Mouse (Mus musculus): ENCODE data around the gene Poc5. TPM values are rescaled to one million over a fixed set of nuclear protein-coding genes. Genes with fewer than 3 reads are reported as not detected.

The Poc5 gene
- total RNA-seq (2021), result 10 to 100 TPM; 31.5 to 36.7 TPM
- long read RNA-seq, full-length matches to known transcripts, result 20 of 31 reads
- long read RNA-seq, partial matches to known transcripts, result 2 of 31 reads
- long read RNA-seq, other reads (novel, unspliced or antisense), result 9 of 31 reads

- DNase-seq (ENCODE audit: low spot score in 2 of 2), result peak; percentile 100
Measured at GRCm38 (mm10) chr13:96388042-96388888, at the start of gene Poc5. Gene Poc5, plus strand, starts transcription at chr13:96388294.

- no peak for DNase-seq (ENCODE audit: low spot score in 2 of 2)
Measured at GRCm38 (mm10) chr13:96341461-96341860, 46.6 kb upstream of the Poc5 start.

- DNase-seq (ENCODE audit: low spot score in 2 of 2), result no peak
Measured at GRCm38 (mm10) chr13:96344778-96345177, 43.3 kb upstream of the Poc5 start.

- DNase-seq (ENCODE audit: low spot score in 2 of 2), result no peak
Measured at GRCm38 (mm10) chr13:96346581-96346980, 41.5 kb upstream of the Poc5 start.

GRCm38 (mm10) chr13:96350207-96350606 lies 37.9 kb upstream of the Poc5 start:
- no peak for DNase-seq (ENCODE audit: low spot score in 2 of 2)

GRCm38 (mm10) chr13:96351264-96351663 lies 36.8 kb upstream of the Poc5 start:
- no peak for DNase-seq (ENCODE audit: low spot score in 2 of 2)

- peak in 1 of 2 experiments; percentile 34 for DNase-seq (ENCODE audit: low spot score in 2 of 2)
Measured at GRCm38 (mm10) chr13:96375519-96375918, 12.6 kb upstream of the Poc5 start.

- no peak for DNase-seq (ENCODE audit: low spot score in 2 of 2)
Measured at GRCm38 (mm10) chr13:96376871-96377270, 11.2 kb upstream of the Poc5 start.

GRCm38 (mm10) chr13:96377883-96378282 lies 10.2 kb upstream of the Poc5 start:
- DNase-seq (ENCODE audit: low spot score in 2 of 2), result no peak

GRCm38 (mm10) chr13:96389301-96389700 lies 1.2 kb downstream of the Poc5 start:
- DNase-seq (ENCODE audit: low spot score in 2 of 2), result no peak

GRCm38 (mm10) chr13:96401251-96401650 lies 13.2 kb downstream of the Poc5 start:
- no peak for DNase-seq (ENCODE audit: low spot score in 2 of 2)

GRCm38 (mm10) chr13:96405518-96405917 lies 17.4 kb downstream of the Poc5 start:
- DNase-seq (ENCODE audit: low spot score in 2 of 2), result no peak

- peak; percentile 48 to 59 for DNase-seq (ENCODE audit: low spot score in 2 of 2)
Measured at GRCm38 (mm10) chr13:96407040-96407439, 18.9 kb downstream of the Poc5 start.

- no peak for DNase-seq (ENCODE audit: low spot score in 2 of 2)
Measured at GRCm38 (mm10) chr13:96408786-96409185, 20.7 kb downstream of the Poc5 start.

GRCm38 (mm10) chr13:96414384-96414783 lies 26.3 kb downstream of the Poc5 start:
- peak in 1 of 2 experiments; percentile 5 for DNase-seq (ENCODE audit: low spot score in 2 of 2)

GRCm38 (mm10) chr13:96416380-96416779 lies 28.3 kb downstream of the Poc5 start:
- DNase-seq (ENCODE audit: low spot score in 2 of 2), result no peak

- peak in 1 of 2 experiments; percentile 4 for DNase-seq (ENCODE audit: low spot score in 2 of 2)
Measured at GRCm38 (mm10) chr13:96417261-96417813, 29.2 kb downstream of the Poc5 start.

GRCm38 (mm10) chr13:96418487-96418886 lies 30.4 kb downstream of the Poc5 start:
- peak in 1 of 2 experiments; percentile 5 for DNase-seq (ENCODE audit: low spot score in 2 of 2)

- DNase-seq (ENCODE audit: low spot score in 2 of 2), result no peak
Measured at GRCm38 (mm10) chr13:96421230-96421629, 33.1 kb downstream of the Poc5 start.

GRCm38 (mm10) chr13:96424496-96425274 lies 36.6 kb downstream of the Poc5 start:
- no peak for DNase-seq (ENCODE audit: low spot score in 2 of 2)

GRCm38 (mm10) chr13:96426044-96426443 lies 38.0 kb downstream of the Poc5 start:
- DNase-seq (ENCODE audit: low spot score in 2 of 2), result no peak

GRCm38 (mm10) chr13:96428531-96428930 lies 40.4 kb downstream of the Poc5 start:
- DNase-seq (ENCODE audit: low spot score in 2 of 2), result no peak
